ENCODE assay signal across 8 mouse cellular contexts in genomic region chr7:70280643-70281380, GRCm38 (mm10).
DNase-seq lines count a peak whose midpoint lies in the region; ATAC-seq and TF ChIP-seq lines count a peak whose summit lies in the region.

No protein-coding gene starts in this region.

- H3K9me3 ChIP-seq in forebrain, postnatal 0 days (ENCODE audit: low read length): no peaks in the 10 kb centered on the region

- no peak overlapping the region for H3K27ac ChIP-seq in liver, adult 2 months (replicated peaks; ENCODE audit: insufficient read depth, low read depth, low read length)
- H3K27ac ChIP-seq in forebrain, postnatal 0 days (ENCODE audit: low read depth, low read length): 0 out of 2 replicates have a peak overlapping the region, but pooled peaks have one; percentile 0

- peaks cover 7% of the 10 kb centered on the region; the same call in 1 of the 2 replicates for H3K4me1 ChIP-seq in liver, adult 2 months (ENCODE audit: control insufficient read depth, insufficient read depth, low read length)
- 0 out of 2 replicates have a peak, but pooled peaks cover 4% of the 10 kb centered on the region for H3K4me1 ChIP-seq in forebrain, postnatal 0 days (ENCODE audit: insufficient read depth)

- no peak for TF ChIP-seq POLR2A in liver, adult 2 months (IDR thresholded peaks at IDR 0.05; ENCODE audit: extremely low read depth, insufficient read depth, low read length)

- peak overlapping the region; percentile 28 for H3K4me2 ChIP-seq in forebrain, postnatal 0 days (ENCODE audit: low read depth)

- H3K27me3 ChIP-seq in liver, adult 2 months (ENCODE audit: control insufficient read depth, insufficient read depth, low read length): peaks cover 22% of the 10 kb centered on the region
- H3K27me3 ChIP-seq in forebrain, postnatal 0 days (ENCODE audit: insufficient read depth, low read length): peaks cover 61% of the 10 kb centered on the region

- peak overlapping the region; percentile 9; the same call in 1 of the 2 replicates for H3K4me3 ChIP-seq in liver, adult 2 months (ENCODE audit: insufficient read depth, low read depth, low read length)
- no peak overlapping the region for H3K4me3 ChIP-seq in forebrain, postnatal 0 days (ENCODE audit: low read depth, low read length)

- DNase-seq in liver, adult 2 months (ENCODE audit: extremely low read depth, low read depth, low spot score): no peak
- DNase-seq in liver: no peak
- peak; percentile 42 for DNase-seq in forebrain, postnatal 0 days
- DNase-seq in kidney, postnatal 25 days: peak; percentile 14 to 35
- peak; percentile 72 for DNase-seq in neural tube, embryonic 10.5 days (ENCODE audit: extremely low spot score, low spot score)
- no peak for DNase-seq in frontal cortex, postnatal 14 days (ENCODE audit: low spot score in 2 of 2)
- DNase-seq in thymus, postnatal 10 days (ENCODE audit: low spot score in 2 of 2): no peak

- H3K9ac ChIP-seq in liver, adult 2 months (ENCODE audit: low read depth, low read length): no peak overlapping the region
- H3K9ac ChIP-seq in forebrain, postnatal 0 days: 0 out of 2 replicates have a peak overlapping the region, but pooled peaks have one; percentile 10

- 3% methylated on average over 42 of the region's 42 CpGs for WGBS in liver, adult 2 months
- 4% methylated on average over 42 of the region's 42 CpGs for WGBS in forebrain, postnatal 0 days

- ATAC-seq in forebrain, postnatal 0 days: no peak
- no peak for ATAC-seq in megakaryocyte, adult 5-6 weeks (ENCODE audit: poor library complexity, severe bottlenecking)

- TF ChIP-seq CTCF in liver, adult 2 months (IDR thresholded peaks at IDR 0.05; ENCODE audit: low read depth, low read length): no peak
- no peak for TF ChIP-seq CTCF in forebrain, postnatal 0 days (IDR thresholded peaks at IDR 0.05; ENCODE audit: low read depth)

- H3K36me3 ChIP-seq in liver, adult 2 months (ENCODE audit: control insufficient read depth, insufficient read depth, low read length): no peaks in the 10 kb centered on the region
- no peaks in the 10 kb centered on the region for H3K36me3 ChIP-seq in forebrain, postnatal 0 days (ENCODE audit: insufficient read depth)

- H3K79me2 ChIP-seq in liver, adult 2 months (ENCODE audit: control insufficient read depth, insufficient read depth, low read length): no peaks in the 10 kb centered on the region

Comparison
In these comparisons a context has a peak if more than half of its experiments do, and no peak if none do; other contexts are left out.
1. DNase-seq: peak in forebrain, postnatal 0 days (single experiment), kidney, postnatal 25 days (2 of 2) and neural tube, embryonic 10.5 days (single experiment); none in liver, adult 2 months (single experiment), liver (single experiment), frontal cortex, postnatal 14 days (0 of 2) and thymus, postnatal 10 days (0 of 2).